11 mouse cellular contexts compared by ENCODE assay signal in the genomic region with DNA sequence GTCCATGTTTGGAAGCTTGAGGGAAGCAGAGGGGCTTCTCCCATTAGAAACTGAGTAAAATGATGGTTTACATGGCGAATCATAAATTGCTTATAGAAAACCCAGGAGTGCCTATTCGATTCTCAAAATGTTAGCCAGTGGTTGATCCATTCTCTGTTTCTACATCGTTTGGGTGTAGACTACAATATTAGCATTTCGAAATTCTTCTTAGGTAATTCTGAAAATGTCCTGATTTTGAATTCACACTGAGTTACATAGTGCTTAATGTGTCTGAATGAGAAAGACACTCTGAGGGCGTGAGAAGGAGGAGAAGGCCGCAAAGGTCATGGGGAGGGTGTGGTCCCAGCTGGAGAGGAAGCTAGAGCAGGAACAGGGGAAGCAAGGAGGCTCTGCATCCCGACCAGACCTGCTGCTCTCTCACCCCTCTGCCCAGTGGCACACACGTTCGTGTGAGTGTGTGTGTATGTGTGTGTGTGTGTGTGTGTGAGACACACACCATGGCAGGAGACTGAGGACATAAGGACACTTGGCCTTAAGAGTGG.
DNase-seq lines count a peak whose midpoint lies in the region; ATAC-seq and TF ChIP-seq lines count a peak whose summit lies in the region.
"Had no signal": no experiment of that assay in that cellular context is flagged by ENCODE, and none has a peak within 500 bp of the region (broad histone marks: within the 10 kb centered on the region; RNA-seq: fewer than 3 reads in every experiment).

No protein-coding gene starts in this region.

- H3K36me3 ChIP-seq in forebrain, embryonic 15.5 days = no peaks in the 10 kb centered on the region
- H3K36me3 ChIP-seq: lung, embryonic 15.5 days had no signal

- no peaks in the 10 kb centered on the region for H3K27me3 ChIP-seq in forebrain, embryonic 15.5 days
- H3K27me3 ChIP-seq: lung, embryonic 15.5 days had no signal

- peaks cover 19% of the 10 kb centered on the region for H3K4me1 ChIP-seq in lung, adult 2 months (ENCODE audit: control insufficient read depth, insufficient read depth, low read length)
- no peaks in the 10 kb centered on the region for H3K4me1 ChIP-seq in forebrain, embryonic 15.5 days

- DNase-seq in gastrocnemius, postnatal 25 days = peak; percentile 41
- no peak for DNase-seq in gastrocnemius, postnatal 14 days
- DNase-seq in lung, adult 18-20 months = peak; percentile 68 to 70
- no peak for DNase-seq in lung, adult 2 months
- DNase-seq in large intestine, adult 2 months (ENCODE audit: low read depth, low spot score) = peak; percentile 11
- DNase-seq in cerebellum, adult 9-11 months = no peak
- DNase-seq: cerebellum, postnatal 36 days had no signal

- H3K9ac ChIP-seq in forebrain, embryonic 15.5 days (replicated peaks) = no peak overlapping the region
- H3K9ac ChIP-seq: lung, embryonic 15.5 days had no signal

- WGBS in lung, adult 2 months = 46% methylated on average over 9 of the region's 9 CpGs
- WGBS in large intestine, adult 2 months = 46% methylated on average over 9 of the region's 9 CpGs
- 74% methylated on average over 9 of the region's 9 CpGs for WGBS in forebrain, embryonic 15.5 days

- ATAC-seq in monocyte, adult 5-6 weeks (replicated peaks; ENCODE audit: insufficient number of reproducible peaks, low FRiP score, low TSS enrichment, poor library complexity, severe bottlenecking) = peak; percentile 93
- ATAC-seq in forebrain, embryonic 15.5 days (replicated peaks) = no peak
- ATAC-seq: intestine, postnatal 0 days had no signal

- no peak for TF ChIP-seq POLR2A in lung, adult 2 months (IDR thresholded peaks at IDR 0.05; ENCODE audit: borderline replicate concordance, extremely low read depth, low read depth, low read length)

- no peak overlapping the region for H3K4me3 ChIP-seq in lung, adult 2 months (replicated peaks; ENCODE audit: extremely low read depth, low read depth, low read length)
- H3K4me3 ChIP-seq in forebrain, embryonic 15.5 days = no peak overlapping the region
- H3K4me3 ChIP-seq: lung, embryonic 15.5 days had no signal

- no peak overlapping the region for H3K27ac ChIP-seq in forebrain, embryonic 15.5 days (replicated peaks)
- H3K27ac ChIP-seq: lung, embryonic 15.5 days had no signal

- TF ChIP-seq CTCF in lung, adult 2 months (IDR thresholded peaks at IDR 0.05; ENCODE audit: insufficient read depth, low read length) = no peak

- intact Hi-C loops in gastrocnemius, postnatal 14 days (cut with DNase I; ENCODE audit: low total_unique reads) = no loop called here

- H3K9me3 ChIP-seq in forebrain, embryonic 15.5 days = no peaks in the 10 kb centered on the region
- H3K9me3 ChIP-seq: lung, embryonic 15.5 days had no signal

- H3K4me2 ChIP-seq in forebrain, embryonic 15.5 days (replicated peaks) = no peak overlapping the region
- H3K4me2 ChIP-seq: lung, embryonic 15.5 days had no signal

Comparison
In these comparisons a context has a peak if more than half of its experiments do, and no peak if none do; other contexts are left out.
1. DNase-seq: peak in gastrocnemius, postnatal 25 days (single experiment), lung, adult 18-20 months (2 of 2) and large intestine, adult 2 months (single experiment); none in gastrocnemius, postnatal 14 days (single experiment), lung, adult 2 months (single experiment) and cerebellum, adult 9-11 months (single experiment).